Mouse (Mus musculus) small intestine, adult 2 months (tissue): ENCODE measurements around the gene Rfc5. TPM values are rescaled to one million over a fixed set of nuclear protein-coding genes. Genes with fewer than 3 reads are reported as not detected.
A peak's percentile ranks its signal among the peaks of the same experiment; 100 is the strongest.
"Not testable (repeated sequence)": the region's sequence is repeated elsewhere in the genome, so short reads cannot be mapped to it uniquely, and the experiment has no call there.

Source experiments
- H3K27ac ChIP-seq: fragments of 200-500 bp; 2 replicates; pipeline ENCODE4 v1.5.1; 2012; ENCODE audit warnings: low read depth, low read length, control low read depth, inconsistent platforms; ENCODE audit not compliant: insufficient read depth
- H3K27me3 ChIP-seq: fragments of 200-500 bp; 2 replicates; pipeline ENCODE4 v1.6.1; 2012; ENCODE audit warnings: mild to moderate bottlenecking, moderate library complexity, low read length, inconsistent platforms; ENCODE audit not compliant: control insufficient read depth, insufficient read depth
- H3K36me3 ChIP-seq: fragments of 200-500 bp; 2 replicates; pipeline ENCODE4 v1.6.1; 2012; ENCODE audit warnings: mild to moderate bottlenecking, low read length, control low read depth, inconsistent platforms; ENCODE audit not compliant: control insufficient read depth, insufficient read depth
- H3K4me1 ChIP-seq: fragments of 200-500 bp; 2 replicates; pipeline ENCODE4 v1.6.1; 2012; ENCODE audit warnings: low read length, inconsistent platforms, mixed read lengths; ENCODE audit not compliant: control insufficient read depth, insufficient read depth, insufficient read length
- H3K4me3 ChIP-seq: fragments of 200-500 bp; 2 replicates; pipeline ENCODE4 v1.5.1; 2012; ENCODE audit warnings: low read depth, mild to moderate bottlenecking, control low read depth, inconsistent platforms, low read length, moderate library complexity
- CTCF ChIP-seq: fragments of 200-500 bp; IDR thresholded peaks from 2 replicates; pipeline ENCODE4 v1.5.1; 2012; ENCODE audit warnings: low read depth, mild to moderate bottlenecking, control low read depth, inconsistent platforms, low read length, moderate library complexity, mixed read lengths; ENCODE audit not compliant: insufficient replicate concordance, insufficient read length; ENCODE audit errors: extremely low read depth
- POLR2A ChIP-seq: fragments of 200-500 bp; IDR thresholded peaks from 2 replicates; pipeline ENCODE4 v1.6.1; 2012; ENCODE audit warnings: low read depth, mild to moderate bottlenecking, control low read depth, inconsistent platforms, low read length, moderate library complexity
- whole genome bisulfite sequencing: fragments of 180-500 bp; shearing (Covaris S2); methylation state at CpG from one replicate; pipeline ENCODE4 v1.1.7; 2018; 5-methylcytosine and 5-hydroxymethylcytosine counted together
- polyA plus RNA-seq: library from polyadenylated mRNA; depleted of rRNA; stranded (reverse); fragments of >200 nt; gene quantifications from 2 replicates; pipeline ENCODE4 v1.2.3, GENCODE M21; 2012; rRNA removed

The Rfc5 gene
- 8.5 and 20.8 TPM in 2 replicates for polyA plus RNA-seq

DNA sequence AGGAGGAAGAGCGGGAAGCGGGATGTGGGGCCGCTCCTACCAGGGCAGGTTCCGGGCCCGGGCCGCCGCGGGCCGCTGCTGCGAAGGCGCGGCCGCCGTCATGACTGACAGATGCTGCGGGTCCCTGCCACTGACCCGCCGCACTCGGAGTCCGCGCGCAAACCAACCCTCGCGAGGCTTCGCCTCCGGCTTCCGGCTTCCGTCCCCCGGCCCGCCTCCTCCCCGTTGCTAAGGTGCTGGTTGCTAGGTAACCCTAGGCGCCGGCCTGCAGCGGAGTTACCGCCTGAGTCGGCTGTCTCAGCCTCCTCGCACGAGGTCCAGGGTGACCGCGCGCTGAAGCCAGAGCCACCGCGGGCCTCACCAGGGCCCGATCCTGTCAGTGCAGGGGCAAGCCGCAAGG lies at the start of gene Rfc5:
Rfc5 (minus strand) TSS at position 171 of the 400 bp plus-strand sequence.
- peaks cover 3% of the 10 kb centered on the region for H3K4me1 ChIP-seq
- H3K27ac ChIP-seq: no peak within 1 kb of the TSS
- TF ChIP-seq POLR2A: peak; percentile 57; the same call in 1 of the 2 replicates
- no peak for TF ChIP-seq CTCF
- H3K27me3 ChIP-seq: no peaks in the 10 kb centered on the region
- peaks cover 5% of the 10 kb centered on the region; the same call in 1 of the 2 replicates for H3K36me3 ChIP-seq
- peak within 1 kb of the TSS; percentile 84 for H3K4me3 ChIP-seq
- WGBS: under 1% methylated on average over 44 of the region's 44 CpGs

DNA sequence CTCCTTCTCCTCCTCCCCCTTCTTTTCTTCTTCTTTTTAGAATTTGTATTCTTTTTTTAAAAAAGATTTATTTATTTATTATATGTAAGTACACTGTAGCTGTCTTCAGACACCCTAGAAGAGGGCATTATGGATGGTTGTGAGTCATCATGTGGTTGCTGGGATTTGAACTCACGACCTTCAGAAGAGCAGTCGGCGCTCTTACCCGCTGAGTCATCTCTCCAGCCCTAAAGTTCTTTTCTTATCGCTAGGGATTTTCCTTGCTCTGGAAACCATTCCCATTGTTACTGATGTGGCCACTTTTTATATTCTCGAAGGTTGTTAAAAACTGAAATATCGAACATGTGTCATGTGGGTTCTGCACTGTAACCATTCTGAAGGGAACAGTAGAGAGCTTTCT lies 44.7 kb upstream of the Rfc5 start:
- H3K27ac ChIP-seq, H3K4me1 ChIP-seq, H3K27me3 ChIP-seq, H3K36me3 ChIP-seq, H3K4me3 ChIP-seq: not testable (repeated sequence)
- 89% methylated on average over 7 of the region's 7 CpGs for WGBS

DNA sequence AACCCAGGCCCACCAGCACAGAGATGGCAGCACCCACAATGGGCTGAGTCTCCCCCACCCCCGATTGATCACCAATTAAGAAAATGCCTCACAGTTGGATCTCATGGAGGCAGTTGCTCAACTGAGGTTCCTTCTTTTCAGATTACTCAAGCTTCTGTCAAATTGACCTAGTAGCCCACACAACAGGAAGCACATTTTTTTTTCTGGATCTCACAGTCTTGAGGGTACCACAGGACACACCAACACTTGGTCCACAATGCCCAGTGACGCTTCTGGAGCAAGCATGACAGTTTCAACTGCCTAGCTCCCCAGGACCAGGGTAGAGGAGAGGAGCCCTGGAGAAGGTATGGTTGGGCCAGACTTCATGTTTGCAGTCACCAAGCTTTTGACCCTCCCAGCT lies 28.6 kb upstream of the Rfc5 start:
- WGBS: 72% methylated on average over 2 of the region's 2 CpGs
- Histone ChIP-seq H3K4me3 (no peak overlapping the region), H3K27me3 (peaks cover 24% of the 10 kb centered on the region), H3K36me3 (no peaks in the 10 kb centered on the region), H3K4me1 (peaks cover 2% of the 10 kb centered on the region; the same call in 1 of the 2 replicates), H3K27ac (no peak overlapping the region)
- TF ChIP-seq CTCF (no peak), POLR2A (no peak)

DNA sequence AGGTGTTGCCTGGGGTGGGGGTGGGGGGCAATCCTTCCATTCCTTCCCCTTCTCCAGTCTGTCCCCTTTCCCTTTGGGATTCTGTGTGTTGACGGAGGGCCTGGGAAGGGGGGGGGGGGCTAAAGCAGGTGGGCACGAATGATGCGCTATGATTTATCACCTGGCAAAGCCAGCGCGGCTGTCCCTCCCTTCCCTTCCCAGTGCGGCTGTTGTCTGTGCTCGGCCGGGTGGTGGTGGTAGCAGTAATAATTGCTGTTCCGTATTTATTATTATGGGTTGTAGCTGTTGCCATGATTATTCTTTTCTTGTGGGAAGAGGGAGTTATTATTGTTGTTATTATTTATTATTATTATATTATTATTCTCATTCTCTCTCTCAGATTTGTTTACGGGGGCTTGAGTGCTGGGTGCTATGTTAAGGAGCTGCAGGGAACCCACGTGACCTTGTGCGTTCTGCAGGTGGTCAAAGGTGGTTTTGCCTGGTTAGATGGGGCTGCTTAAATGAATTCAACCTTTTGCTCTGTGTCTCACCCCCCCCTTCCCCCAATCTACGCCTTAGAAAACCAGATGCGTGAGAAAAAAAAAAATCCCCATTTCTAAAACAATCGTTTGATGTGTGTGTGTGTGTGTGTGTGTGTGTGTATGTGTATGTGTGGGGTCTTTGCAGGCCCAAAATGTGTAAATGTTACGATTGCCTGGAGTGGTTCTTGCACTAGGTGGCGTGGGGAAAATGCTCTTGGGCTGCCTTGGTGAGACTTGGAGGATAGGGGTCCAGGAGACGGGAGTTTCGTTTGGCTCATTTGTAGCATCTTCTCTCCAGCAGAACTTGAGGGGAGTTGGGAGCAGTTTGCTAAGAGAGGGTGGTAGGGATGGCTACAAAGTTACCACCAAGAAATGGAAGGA lies 26.4 kb upstream of the Rfc5 start:
- Histone ChIP-seq H3K27ac (no peak overlapping the region), H3K27me3 (peaks cover 24% of the 10 kb centered on the region), H3K36me3 (no peaks in the 10 kb centered on the region), H3K4me1 (peaks cover 2% of the 10 kb centered on the region; the same call in 1 of the 2 replicates), H3K4me3 (no peak overlapping the region)
- TF ChIP-seq POLR2A (no peak), CTCF (no peak)
- WGBS: 46% methylated on average over 19 of the region's 19 CpGs

DNA sequence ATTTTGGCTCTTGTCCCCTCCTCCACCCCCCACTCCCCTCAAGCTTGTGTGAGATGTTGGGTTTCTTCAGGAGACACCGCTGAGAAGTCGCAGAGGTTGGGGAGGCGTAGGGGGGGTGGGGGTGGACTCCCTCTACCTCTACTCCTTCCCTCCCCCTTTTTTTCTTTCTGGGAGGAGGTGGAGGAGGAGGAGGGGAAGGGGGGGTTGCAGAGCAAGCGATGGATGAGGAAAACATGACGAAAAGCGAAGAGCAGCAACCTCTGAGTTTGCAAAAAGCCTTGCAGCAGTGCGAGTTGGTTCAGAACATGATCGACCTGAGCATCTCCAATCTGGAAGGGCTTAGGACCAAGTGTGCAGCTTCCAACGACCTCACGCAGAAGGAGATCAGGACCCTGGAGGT lies 25.8 kb upstream of the Rfc5 start:
- TF ChIP-seq CTCF: no peak
- TF ChIP-seq POLR2A: no peak
- Histone ChIP-seq H3K4me3 (no peak overlapping the region), H3K36me3 (no peaks in the 10 kb centered on the region), H3K4me1 (peaks cover 3% of the 10 kb centered on the region; the same call in 1 of the 2 replicates), H3K27ac (no peak overlapping the region), H3K27me3 (peaks cover 24% of the 10 kb centered on the region)
- WGBS: 5% methylated on average over 10 of the region's 10 CpGs

DNA sequence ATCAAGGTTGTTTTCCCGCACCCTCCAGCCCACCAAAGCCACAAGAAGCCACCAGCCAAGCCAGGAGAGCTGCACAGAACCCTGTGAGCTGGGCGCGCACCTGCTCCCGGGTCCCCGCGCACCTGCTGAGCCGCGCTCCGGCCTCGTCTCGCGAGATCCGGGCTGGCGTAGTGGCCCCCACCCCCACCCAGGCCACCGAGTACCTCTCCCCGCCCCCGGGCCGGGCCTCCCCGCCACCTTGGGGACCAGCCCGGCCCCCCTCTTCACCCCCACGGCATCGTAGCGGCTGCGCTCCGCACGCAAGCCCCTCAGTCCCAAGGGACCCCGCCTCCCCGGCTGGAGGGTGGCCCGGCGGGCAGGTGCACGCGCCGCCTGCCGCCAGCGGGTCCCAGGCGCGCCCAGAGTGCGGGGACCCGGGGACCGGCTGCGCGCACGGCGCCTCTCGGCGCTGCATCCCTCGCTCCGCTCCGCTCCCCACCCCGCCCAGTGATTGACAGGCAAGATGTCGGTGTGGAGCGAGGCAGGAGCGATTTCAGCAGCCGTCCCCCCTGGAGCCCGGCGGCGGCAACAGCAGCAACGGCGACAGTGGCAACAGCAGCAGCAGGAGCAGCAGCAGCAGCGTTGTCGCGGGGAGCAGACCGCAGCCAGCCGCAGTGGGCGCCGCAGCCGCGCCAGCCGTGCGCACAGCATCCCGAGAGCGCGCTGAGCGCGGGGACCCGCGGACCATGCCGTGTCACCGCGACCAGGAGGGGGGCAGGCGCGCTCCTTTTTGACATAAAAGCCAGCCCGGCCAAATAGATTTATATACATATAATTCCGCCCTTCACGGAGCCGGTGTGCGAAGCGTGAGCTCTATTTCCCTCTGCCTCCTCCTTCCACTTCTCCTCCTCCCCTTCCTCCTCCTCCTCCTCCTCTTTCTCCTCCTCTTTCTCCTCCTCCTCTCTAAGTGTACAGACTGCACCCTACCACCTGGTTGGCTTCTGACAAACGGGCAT lies 25.0 kb upstream of the Rfc5 start, which contains the start of gene Ksr2:
Ksr2 (plus strand) TSS at position 494 of the 995 bp plus-strand sequence.
- no peaks in the 10 kb centered on the region for H3K36me3 ChIP-seq
- H3K27me3 ChIP-seq: peaks cover 24% of the 10 kb centered on the region
- no peak for TF ChIP-seq CTCF
- TF ChIP-seq POLR2A: no peak
- WGBS: 1% methylated on average over 89 of the region's 89 CpGs
- H3K4me3 ChIP-seq: peak within 1 kb of the TSS; percentile 67
- H3K27ac ChIP-seq: no peak within 1 kb of the TSS
- H3K4me1 ChIP-seq: peaks cover 7% of the 10 kb centered on the region; the same call in 1 of the 2 replicates

DNA sequence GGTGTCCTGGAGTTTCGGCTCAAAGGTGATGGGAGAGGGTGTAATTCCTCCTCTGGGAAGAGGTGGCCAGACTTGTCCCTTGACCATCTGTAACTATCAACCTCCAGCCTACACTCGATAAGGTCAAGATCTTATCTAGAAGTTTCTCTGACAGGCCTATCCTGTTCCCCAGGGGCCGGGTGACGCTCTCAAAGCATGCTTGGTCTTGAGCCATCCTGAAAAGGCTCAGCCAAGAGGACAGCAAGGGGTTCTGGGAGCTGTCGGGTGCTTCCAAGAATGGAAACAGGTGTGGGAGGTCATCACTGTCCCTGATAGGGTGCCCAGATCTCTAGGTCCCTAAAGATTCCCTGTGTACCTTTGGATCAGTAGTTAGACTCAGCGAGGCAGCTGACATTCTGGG lies 20.5 kb upstream of the Rfc5 start:
- Histone ChIP-seq H3K4me3 (no peak overlapping the region), H3K36me3 (no peaks in the 10 kb centered on the region), H3K4me1 (peaks cover 7% of the 10 kb centered on the region; the same call in 1 of the 2 replicates), H3K27me3 (peaks cover 13% of the 10 kb centered on the region), H3K27ac (no peak overlapping the region)
- TF ChIP-seq CTCF (no peak), POLR2A (no peak)
- WGBS: 54% methylated on average over 6 of the region's 6 CpGs
